In the genomic region with DNA sequence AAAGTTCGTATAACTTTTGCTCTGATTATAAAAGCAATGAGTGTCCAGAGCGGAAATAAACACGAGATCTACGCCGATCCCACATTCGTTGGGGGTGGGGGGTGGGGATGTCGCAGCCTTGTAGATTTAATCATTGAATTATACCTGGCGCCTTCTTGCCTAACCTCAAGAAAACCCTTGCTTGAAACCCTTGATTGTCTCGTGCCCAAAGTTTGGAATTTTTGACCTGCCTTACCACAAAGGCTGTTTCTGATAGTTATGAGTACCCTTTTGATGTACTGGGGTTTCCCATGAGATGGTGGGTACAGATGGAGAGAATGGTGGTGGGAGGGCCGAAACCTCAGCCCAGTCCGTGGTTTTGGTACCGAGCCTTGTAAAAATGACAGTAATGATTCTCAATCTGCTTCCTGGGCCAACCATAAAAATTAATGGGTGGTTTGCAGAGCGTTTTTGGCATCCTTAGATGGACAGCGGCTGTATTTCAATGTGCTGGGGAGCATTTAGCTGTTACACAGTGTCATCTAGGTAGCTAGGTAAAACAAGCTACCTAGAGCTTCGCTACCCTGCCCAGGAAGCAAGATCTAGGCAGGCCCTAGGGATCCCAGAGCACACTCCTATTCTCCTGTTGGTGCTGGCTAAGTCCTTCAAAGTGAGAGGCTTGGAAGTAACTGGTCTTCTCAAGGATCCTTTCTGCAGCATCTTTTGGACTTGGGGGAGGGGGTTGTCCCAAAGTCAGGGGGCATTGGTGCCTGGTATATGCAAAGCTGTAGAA, we compare ENCODE assay signal across 9 mouse cellular contexts. TPM values are rescaled to one million over a fixed set of nuclear protein-coding genes. Genes with fewer than 3 reads are reported as not detected.
DNase-seq lines count a peak whose midpoint lies in the region; ATAC-seq and TF ChIP-seq lines count a peak whose summit lies in the region.
"Had no signal": no experiment of that assay in that cellular context is flagged by ENCODE, and none has a peak within 500 bp of the region (broad histone marks: within the 10 kb centered on the region; RNA-seq: fewer than 3 reads in every experiment).

No protein-coding gene starts in this region.

- peak overlapping the region; percentile 55; the same call in 1 of the 2 replicates for H3K27ac ChIP-seq in heart, embryonic 12.5 days (ENCODE audit: poor library complexity, severe bottlenecking)
- peak overlapping the region; percentile 92 for H3K27ac ChIP-seq in embryonic facial prominence, embryonic 10.5 days (replicated peaks)
- peak overlapping the region; percentile 74 for H3K27ac ChIP-seq in hindbrain, postnatal 0 days
- no peak overlapping the region for H3K27ac ChIP-seq in midbrain, postnatal 0 days (ENCODE audit: low read depth, low read length)

- intact Hi-C loops in heart, postnatal 25 days (cut with DNase I), result loop anchor here (2.0 to 5.0 kb wide), 3 partner anchors 65 to 324 kb away; no protein-coding TSS in a partner anchor
- intact Hi-C loops in left cerebral cortex, postnatal 14 days (cut with DNase I), result loop anchor here (5.0 kb wide), 3 partner anchors 66 to 314 kb away; no protein-coding TSS in a partner anchor

- no peaks in the 10 kb centered on the region for H3K36me3 ChIP-seq in heart, embryonic 12.5 days
- H3K36me3 ChIP-seq in embryonic facial prominence, embryonic 10.5 days (replicated peaks), result 0 out of 2 replicates have a peak, but pooled peaks cover 4% of the 10 kb centered on the region
- no peaks in the 10 kb centered on the region for H3K36me3 ChIP-seq in hindbrain, postnatal 0 days (ENCODE audit: insufficient read depth, low read length)
- H3K36me3 ChIP-seq in midbrain, postnatal 0 days (ENCODE audit: insufficient read depth, low read length), result no peaks in the 10 kb centered on the region

- H3K9me3 ChIP-seq in heart, embryonic 12.5 days (replicated peaks), result no peaks in the 10 kb centered on the region
- no peaks in the 10 kb centered on the region for H3K9me3 ChIP-seq in embryonic facial prominence, embryonic 10.5 days
- H3K9me3 ChIP-seq in hindbrain, postnatal 0 days (ENCODE audit: low read length), result no peaks in the 10 kb centered on the region
- no peaks in the 10 kb centered on the region for H3K9me3 ChIP-seq in midbrain, postnatal 0 days (ENCODE audit: low read length)

- no peak for TF ChIP-seq CTCF in hindbrain, postnatal 0 days (IDR thresholded peaks at IDR 0.05; ENCODE audit: low read depth)
- no peak for TF ChIP-seq CTCF in midbrain, postnatal 0 days (IDR thresholded peaks at IDR 0.05)

- ATAC-seq in heart, embryonic 12.5 days (ENCODE audit: insufficient number of reproducible peaks, low FRiP score), result no peak
- ATAC-seq in hindbrain, postnatal 0 days, result no peak
- ATAC-seq in midbrain, postnatal 0 days (ENCODE audit: low FRiP score), result no peak
- no peak for ATAC-seq in erythroid progenitor cell, adult 5-6 weeks (replicated peaks; ENCODE audit: low FRiP score, poor library complexity, severe bottlenecking)

- peak overlapping the region; percentile 92 for H3K9ac ChIP-seq in heart, embryonic 12.5 days
- H3K9ac ChIP-seq in hindbrain, postnatal 0 days (replicated peaks; ENCODE audit: low read length), result peak overlapping the region; percentile 76; the same call in 1 of the 2 replicates
- H3K9ac ChIP-seq in midbrain, postnatal 0 days (replicated peaks; ENCODE audit: low read length, poor library complexity, severe bottlenecking), result peak overlapping the region; percentile 63; the same call in 1 of the 2 replicates

- peaks cover 62% of the 10 kb centered on the region for H3K4me1 ChIP-seq in heart, embryonic 12.5 days (replicated peaks)
- peaks cover 67% of the 10 kb centered on the region for H3K4me1 ChIP-seq in embryonic facial prominence, embryonic 10.5 days
- H3K4me1 ChIP-seq in hindbrain, postnatal 0 days (ENCODE audit: insufficient read depth, low read length), result peaks cover 12% of the 10 kb centered on the region; the same call in 1 of the 2 replicates
- peaks cover 13% of the 10 kb centered on the region; the same call in 1 of the 2 replicates for H3K4me1 ChIP-seq in midbrain, postnatal 0 days (ENCODE audit: insufficient read depth, low read length)

- no peaks in the 10 kb centered on the region for H3K27me3 ChIP-seq in heart, embryonic 12.5 days (replicated peaks)
- H3K27me3 ChIP-seq in embryonic facial prominence, embryonic 10.5 days (replicated peaks; ENCODE audit: low read depth, poor library complexity, severe bottlenecking), result no peaks in the 10 kb centered on the region
- no peaks in the 10 kb centered on the region for H3K27me3 ChIP-seq in hindbrain, postnatal 0 days (ENCODE audit: insufficient read depth, low read length)
- no peaks in the 10 kb centered on the region for H3K27me3 ChIP-seq in midbrain, postnatal 0 days (ENCODE audit: insufficient read depth, low read length)
- H3K27me3 ChIP-seq: CH12.LX had no signal

- H3K4me3 ChIP-seq in heart, embryonic 12.5 days, result peak overlapping the region; percentile 89
- H3K4me3 ChIP-seq in embryonic facial prominence, embryonic 10.5 days, result peak overlapping the region; percentile 78
- peak overlapping the region; percentile 90 for H3K4me3 ChIP-seq in hindbrain, postnatal 0 days (ENCODE audit: low read length)
- peak overlapping the region; percentile 76 for H3K4me3 ChIP-seq in midbrain, postnatal 0 days (ENCODE audit: low read depth, low read length)

- H3K4me2 ChIP-seq in heart, embryonic 12.5 days, result peak overlapping the region; percentile 72
- peak overlapping the region; percentile 85 for H3K4me2 ChIP-seq in hindbrain, postnatal 0 days (ENCODE audit: low read depth, low read length)
- H3K4me2 ChIP-seq in midbrain, postnatal 0 days (ENCODE audit: low read depth, low read length, poor library complexity, severe bottlenecking), result peak overlapping the region; percentile 87

- 6% methylated on average over 15 of the region's 15 CpGs for WGBS in heart, embryonic 12.5 days
- 3% methylated on average over 15 of the region's 15 CpGs for WGBS in embryonic facial prominence, embryonic 10.5 days
- WGBS in hindbrain, postnatal 0 days, result 8% methylated on average over 15 of the region's 15 CpGs
- 10% methylated on average over 15 of the region's 15 CpGs for whole genome bisulfite sequencing in midbrain, postnatal 0 days

- no peak for DNase-seq in heart, postnatal 25 days (ENCODE audit: low spot score)
- peak; percentile 22 for DNase-seq in embryonic facial prominence, embryonic 10.5 days (ENCODE audit: low spot score)
- no peak for DNase-seq in hindbrain, postnatal 0 days (ENCODE audit: low spot score)
- DNase-seq in midbrain, postnatal 0 days (ENCODE audit: low spot score), result no peak
- DNase-seq in left cerebral cortex, adult 11 months (ENCODE audit: low spot score), result no peak
- no peak for DNase-seq in left cerebral cortex, postnatal 14 days (ENCODE audit: low spot score in 2 of 2)

RNA-seq across cellular contexts. Expression of a gene that starts 1.3 kb away (rescaled TPM):
- polyA plus RNA-seq in heart, embryonic 12.5 days (2016; fragmentation: Nextera tagmentation; extraction: Ambion mirVana), result 25.8 and 28.1 TPM in 2 replicates
- 10 to 100 TPM; 10.5 to 13.2 TPM for total RNA-seq in heart, postnatal 25 days (2021)
- polyA plus RNA-seq in embryonic facial prominence, embryonic 10.5 days (2016; fragmentation: Nextera tagmentation; extraction: Ambion mirVana), result 25.1 and 26.5 TPM in 2 replicates
- 36.5 and 38.8 TPM in 2 replicates for total RNA-seq in hindbrain, postnatal 0 days (2014; rRNA removed)
- polyA plus RNA-seq in hindbrain, postnatal 0 days (2015; fragmentation: Nextera tagmentation; extraction: Ambion mirVana), result 14.6 and 15.7 TPM in 2 replicates
- 22.0 and 26.5 TPM in 2 replicates for total RNA-seq in midbrain, postnatal 0 days (2014; rRNA removed)
- polyA plus RNA-seq in midbrain, postnatal 0 days (2015; fragmentation: Nextera tagmentation; extraction: Ambion mirVana), result 10.3 and 11.0 TPM in 2 replicates
- total RNA-seq in erythroid progenitor cell, adult 5-6 weeks (2015; ENCODE audit: low replicate concordance), result 0.72 TPM in 1 of 2 replicates, not detected in the other
- not detected in 2 replicates for total RNA-seq in erythroid progenitor cell, adult 5-6 weeks (2017; ENCODE audit: low replicate concordance)
- total RNA-seq in left cerebral cortex, postnatal 14 days (2021), result 10 to 100 TPM; 22.4 to 27.9 TPM
- total RNA-seq: CH12.LX had no signal

Comparison
In these comparisons a context has a peak if more than half of its experiments do, and no peak if none do; other contexts are left out.
1. RNA of a gene that starts 1.3 kb away (total RNA-seq): 36.5 to 38.8 TPM in hindbrain, postnatal 0 days, 22.4 to 27.9 TPM in left cerebral cortex, postnatal 14 days, 22.0 to 26.5 TPM in midbrain, postnatal 0 days and 10.5 to 13.2 TPM in heart, postnatal 25 days; 0.72 TPM in erythroid progenitor cell, adult 5-6 weeks; every median in the first group is over 4 times any median in the second.
2. Peak in every context shown above with its lines, with median percentiles within 50 percentile points of each other: H3K4me2 ChIP-seq, H3K4me3 ChIP-seq and H3K9ac ChIP-seq.